Mouse (Mus musculus) lung, adult 2 months (tissue): ENCODE measurements around the gene Gm6309.

Experiments
- CTCF ChIP-seq: fragments of 200-500 bp; IDR thresholded peaks from 2 replicates; pipeline ENCODE4 v1.5.1; 2011; ENCODE audit warnings: mild to moderate bottlenecking, low read length, control low read depth; ENCODE audit not compliant: insufficient read depth
- POLR2A ChIP-seq: fragments of 200-500 bp; IDR thresholded peaks from 2 replicates; pipeline ENCODE4 v1.6.1; 2011; ENCODE audit warnings: low read depth, mild to moderate bottlenecking, control low read depth, low read length, borderline replicate concordance; ENCODE audit errors: extremely low read depth

- TF ChIP-seq CTCF = no peak
- TF ChIP-seq POLR2A = no peak
Measured at GRCm38 (mm10) chr5:146193360-146193759, 22.8 kb upstream of the Gm6309 start.
